Mouse (Mus musculus): ENCODE data around the gene Tex9.
"Not testable (repeated sequence)": the region's sequence is repeated elsewhere in the genome, so short reads cannot be mapped to it uniquely, and the experiment has no call there.

Gene Tex9

DNA sequence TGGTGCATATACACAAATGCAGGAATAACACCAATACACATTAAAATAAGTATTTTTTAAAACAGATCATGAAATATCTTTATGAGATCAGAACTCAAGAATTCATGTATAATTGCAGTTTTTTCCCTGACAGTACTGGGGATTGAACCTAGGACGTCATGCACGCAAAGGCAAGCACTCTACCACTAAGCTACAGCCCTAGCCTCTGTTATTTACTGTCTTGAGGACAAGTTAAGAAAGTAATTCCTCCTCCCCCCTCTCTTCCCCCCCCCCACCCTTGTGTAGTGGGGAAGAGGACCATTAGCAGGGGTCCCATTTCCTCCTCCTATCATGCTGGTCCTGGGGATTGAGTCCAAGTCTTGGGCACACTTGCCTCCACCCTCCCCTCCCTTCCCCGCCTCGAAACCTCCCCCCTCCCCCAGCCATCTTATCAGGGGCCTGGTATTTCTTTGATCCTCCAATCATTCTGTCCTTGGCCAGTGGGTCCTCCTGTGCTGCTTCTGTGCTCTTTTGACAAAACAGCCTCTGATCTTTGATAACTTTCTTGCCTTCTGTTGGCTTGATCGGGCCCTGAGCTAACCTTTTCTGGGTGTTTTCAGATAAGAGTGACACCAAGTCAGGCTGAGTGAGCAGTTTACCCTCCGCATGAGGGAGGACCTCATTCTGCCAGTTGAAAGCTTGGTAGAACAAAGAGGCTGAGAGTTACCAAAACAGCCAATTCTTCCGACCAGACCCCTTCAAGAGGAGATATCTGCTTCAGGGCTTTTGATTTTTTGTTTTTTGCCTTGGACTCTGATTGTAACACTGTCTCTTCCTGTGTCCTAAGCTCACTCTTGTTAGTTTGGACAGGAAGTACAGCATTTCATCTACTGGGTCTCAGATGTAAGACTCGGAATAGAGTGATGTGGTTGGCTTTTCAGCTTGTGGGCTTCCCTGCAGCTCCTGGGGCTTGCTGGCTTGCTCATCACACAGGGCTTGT is 50.8 kb downstream of the Tex9 start:
- DNase-seq (ENCODE audit: extremely low read depth, low read depth, low spot score), result no peak

DNA sequence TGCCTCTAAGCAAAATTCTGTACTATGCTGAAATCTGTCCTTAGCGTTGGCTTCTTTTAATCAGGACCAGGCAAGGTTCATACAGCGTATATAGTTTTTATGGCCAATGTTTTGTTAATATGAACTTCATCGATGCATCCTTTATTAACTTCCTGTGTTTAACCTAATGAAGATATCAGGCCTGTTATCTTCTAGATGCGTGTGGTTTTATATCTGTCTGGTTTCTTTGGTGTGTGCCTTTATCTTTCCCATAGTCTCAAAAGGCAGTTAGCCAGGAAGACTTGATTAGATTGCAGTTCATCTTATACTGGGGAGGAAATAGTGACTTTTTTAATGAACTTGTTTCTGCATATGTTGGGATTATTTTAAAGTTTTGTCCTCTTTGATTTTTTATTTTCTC is 51.7 kb downstream of the Tex9 start:
- DNase-seq (ENCODE audit: extremely low read depth, low read depth, low spot score), result no peak

DNA sequence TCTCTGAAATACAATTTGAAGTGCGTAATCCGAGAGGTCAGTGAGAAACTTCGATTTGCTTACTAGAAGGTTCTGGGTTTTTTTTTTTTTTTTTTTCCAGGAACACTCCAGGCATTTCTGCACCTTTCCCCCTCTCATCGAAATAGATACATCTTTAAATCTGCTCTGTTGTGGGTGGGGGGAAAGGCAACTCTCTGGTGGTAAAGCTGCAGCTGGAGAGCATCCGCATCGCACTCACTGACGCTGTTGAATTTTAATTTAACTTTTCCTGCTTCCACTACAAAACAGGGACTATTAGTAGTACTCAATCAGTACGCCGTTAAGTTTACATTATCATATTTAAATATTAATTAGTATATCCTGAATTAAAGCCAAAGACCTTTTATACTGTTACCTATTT is 53.3 kb downstream of the Tex9 start:
- no peak for DNase-seq (ENCODE audit: extremely low read depth, low read depth, low spot score)

DNA sequence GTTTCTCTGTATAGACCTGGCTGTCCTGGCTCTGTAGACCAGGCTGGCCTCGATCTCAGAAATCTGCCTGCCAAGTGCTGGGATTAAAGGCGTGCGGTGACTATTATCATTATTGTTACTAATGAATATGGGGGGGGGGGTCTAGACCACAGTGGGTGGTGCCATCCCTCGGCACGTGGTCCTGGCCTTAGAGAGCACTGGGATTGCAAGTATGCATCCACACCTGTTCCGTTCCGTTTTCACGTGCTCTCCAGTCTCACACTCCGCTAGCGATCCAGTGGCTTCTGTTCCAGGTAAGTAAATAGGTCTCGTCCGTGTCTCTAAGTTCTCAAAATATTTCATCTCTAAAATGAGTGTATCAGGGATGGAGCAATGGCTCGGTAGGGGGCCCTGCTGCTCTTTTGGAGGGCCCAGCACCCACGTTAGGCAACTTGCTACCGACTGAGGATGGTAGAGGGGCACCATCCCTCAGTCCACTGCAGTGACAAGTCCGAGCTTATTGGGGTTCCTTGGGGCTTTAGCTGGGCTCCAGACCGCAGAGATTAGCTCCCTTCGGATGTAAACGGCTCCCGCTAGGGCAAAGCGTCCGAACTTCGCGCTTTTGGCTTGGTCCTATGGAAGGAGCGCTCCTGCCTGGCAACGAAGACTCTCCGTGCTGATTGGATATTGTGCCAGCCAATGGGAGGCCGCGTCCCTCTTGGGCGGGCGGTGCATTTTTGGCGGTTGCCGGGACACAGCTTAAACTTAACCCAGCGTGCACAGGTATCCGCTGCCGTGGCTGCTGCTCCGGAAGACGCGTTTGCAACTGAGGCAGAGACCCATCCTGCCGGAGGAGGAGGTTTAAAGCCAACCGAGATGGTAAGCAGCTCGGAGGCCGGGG is 54.0 kb downstream of the Tex9 start, which contains the start of gene Mns1:
Mns1 (plus strand) TSS at position 190 of the 880 bp plus-strand sequence.
- peak; percentile 43 for DNase-seq (ENCODE audit: extremely low read depth, low read depth, low spot score)

DNA sequence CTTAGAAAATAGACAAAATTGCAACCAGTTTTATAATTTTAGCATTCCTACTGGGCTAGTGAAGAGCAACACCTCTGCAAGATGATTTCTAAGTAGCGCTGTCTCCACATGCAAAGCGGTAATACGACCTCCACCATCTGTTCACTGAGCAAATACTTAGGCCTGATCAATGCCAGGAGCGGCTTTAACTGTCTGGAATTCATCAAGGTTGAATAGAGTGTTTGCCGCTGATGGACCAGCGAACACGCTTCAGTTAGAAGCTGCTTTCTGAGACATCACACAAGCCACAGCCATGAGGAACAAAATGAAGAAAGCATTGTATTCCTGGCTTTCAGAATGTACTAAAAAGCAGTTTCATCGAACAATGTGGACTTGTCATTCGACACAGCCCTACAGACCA is 57.1 kb downstream of the Tex9 start:
- DNase-seq (ENCODE audit: extremely low read depth, low read depth, low spot score), result no peak

DNA sequence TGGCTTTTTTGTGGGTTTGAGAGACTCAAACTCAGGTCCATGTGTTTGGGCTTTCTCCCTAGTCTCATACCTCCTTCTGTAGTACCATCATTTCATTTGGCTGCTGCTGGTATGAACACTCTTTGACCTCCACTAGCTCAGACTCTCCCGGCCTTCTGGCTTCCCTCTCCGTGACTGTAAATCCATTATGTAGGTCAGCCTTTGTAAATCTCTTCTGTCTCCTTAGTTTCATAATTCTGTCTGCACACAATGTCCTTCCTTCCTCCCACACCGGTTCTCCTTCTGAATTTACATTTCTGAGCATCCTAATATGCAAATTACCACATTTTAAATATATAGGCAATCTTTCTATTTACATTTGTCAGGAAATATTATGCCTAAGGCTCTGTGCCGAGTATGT is 64.2 kb downstream of the Tex9 start:
- DNase-seq (ENCODE audit: extremely low read depth, low read depth, low spot score), result no peak

DNA sequence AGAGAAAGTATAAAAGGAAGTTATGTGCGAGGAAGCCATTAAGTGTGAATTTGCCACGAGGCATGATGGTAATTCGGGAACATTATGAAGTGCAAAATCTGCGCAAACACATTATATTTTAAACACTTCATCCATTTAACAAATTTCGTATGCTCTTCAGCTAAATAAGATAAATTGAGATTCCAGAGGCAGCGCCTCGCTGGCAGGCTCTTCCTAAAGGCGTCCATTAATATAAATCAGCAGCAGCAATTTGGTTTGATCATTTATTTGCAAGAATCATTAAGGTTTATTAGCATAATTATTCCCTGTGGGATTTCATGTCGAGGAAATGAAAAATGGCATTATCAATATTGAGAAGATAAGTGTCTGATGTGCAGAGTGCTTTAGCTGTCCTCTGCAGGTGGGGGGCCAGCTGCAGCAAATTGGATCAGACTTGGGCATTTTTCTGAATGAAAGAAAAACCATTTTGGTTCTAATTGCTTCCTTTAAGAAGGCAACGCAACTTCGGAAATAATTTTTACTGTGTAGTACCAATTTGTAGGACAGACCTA is 66.6 kb downstream of the Tex9 start:
- DNase-seq (ENCODE audit: extremely low read depth, low read depth, low spot score), result no peak

DNA sequence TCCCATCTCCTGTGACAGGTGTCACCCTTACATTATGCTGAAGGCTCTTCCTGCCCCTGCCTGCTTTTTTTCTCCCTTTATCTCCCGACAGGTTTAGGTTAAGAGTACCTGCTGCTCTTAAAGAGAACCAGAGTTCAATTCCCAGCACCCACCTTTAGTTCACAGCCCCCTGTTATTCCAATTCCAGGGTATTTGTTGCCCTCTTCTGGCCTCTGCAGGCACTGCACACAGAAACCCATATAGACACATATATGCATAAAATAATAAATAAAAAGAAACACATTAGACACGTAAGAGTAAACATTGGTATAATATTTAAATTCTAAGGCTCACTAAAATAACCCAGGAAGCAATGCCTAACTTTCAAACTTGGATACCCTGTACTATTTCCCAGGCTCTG is 69.3 kb downstream of the Tex9 start:
- DNase-seq (ENCODE audit: extremely low read depth, low read depth, low spot score), result no peak

DNA sequence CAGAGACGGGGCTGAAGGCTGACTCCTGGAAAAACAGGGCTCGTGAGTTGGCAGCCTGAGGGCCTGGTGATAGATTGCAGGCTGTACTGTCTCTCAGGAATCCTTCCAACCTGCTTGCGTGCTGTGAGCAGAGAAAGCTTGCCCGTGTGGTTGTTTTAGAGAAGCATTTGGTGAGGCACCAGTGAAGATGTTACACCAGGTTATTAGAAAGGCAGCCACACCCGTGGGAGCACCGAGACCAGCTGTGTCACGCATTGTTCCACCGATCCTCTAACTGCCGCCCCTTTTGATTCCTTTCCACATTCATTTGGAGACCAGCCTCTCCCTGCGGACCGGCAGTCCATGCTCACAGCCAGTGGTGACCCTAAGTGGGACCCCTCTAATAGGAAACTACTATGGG is 69.7 kb downstream of the Tex9 start:
- no peak for DNase-seq (ENCODE audit: extremely low read depth, low read depth, low spot score)

DNA sequence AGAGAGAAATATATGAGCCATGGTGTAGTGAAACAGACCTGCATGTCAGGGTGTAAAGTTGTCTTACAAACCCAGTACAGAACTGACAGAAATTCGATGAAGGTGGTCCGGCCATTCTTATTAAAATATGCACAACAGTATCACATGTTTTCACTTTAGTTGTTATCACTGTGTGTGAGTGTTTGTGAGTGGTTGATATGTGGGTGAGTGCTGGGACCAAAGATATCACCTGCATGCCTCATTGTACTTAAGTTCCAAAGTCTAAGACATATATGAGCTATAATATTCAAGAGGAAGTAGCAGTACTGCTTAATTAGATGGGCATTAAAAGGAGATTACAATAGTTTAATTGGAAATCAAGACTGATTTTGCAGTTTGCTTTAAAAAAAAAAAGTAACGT is 71.5 kb downstream of the Tex9 start:
- DNase-seq (ENCODE audit: extremely low read depth, low read depth, low spot score), result no peak

DNA sequence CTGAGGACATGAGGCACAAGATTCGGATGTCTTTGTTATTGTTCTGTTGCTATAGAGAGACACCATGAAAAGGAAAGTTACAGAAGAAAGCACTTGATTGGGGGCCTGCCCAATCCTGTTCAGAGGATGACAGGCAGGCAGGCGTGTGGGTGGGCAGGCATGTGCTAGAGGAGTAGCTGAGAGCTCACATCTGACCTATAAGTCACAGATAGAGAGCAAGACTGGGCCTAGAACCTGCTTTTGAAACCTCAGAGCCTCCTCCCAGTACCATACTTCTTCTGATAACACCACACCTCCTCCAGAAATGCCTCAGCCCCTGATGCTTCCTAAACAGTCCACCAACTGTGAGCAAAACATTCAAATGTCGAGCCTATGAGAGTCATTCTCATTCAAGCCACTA is 73.6 kb downstream of the Tex9 start:
- DNase-seq (ENCODE audit: extremely low read depth, low read depth, low spot score), result no peak

DNA sequence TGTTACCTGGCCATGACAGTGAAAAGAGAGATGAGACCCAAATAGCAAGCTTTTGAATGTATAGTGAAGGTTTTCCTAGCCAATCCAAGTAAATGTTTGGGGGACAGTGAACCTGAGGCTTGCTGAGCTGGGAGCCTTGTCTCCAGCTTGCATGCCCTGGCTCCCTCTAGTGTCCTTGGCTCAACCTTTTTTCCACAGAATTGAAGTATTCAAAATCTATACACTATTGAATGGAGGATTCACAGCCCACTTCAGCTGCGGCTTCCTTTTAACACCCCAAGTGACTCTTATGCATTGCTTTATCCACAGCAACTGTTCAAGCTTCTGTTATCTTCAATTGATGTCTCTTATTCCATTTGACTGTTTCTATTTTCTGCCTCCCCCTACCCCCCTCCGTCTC is 80.3 kb downstream of the Tex9 start:
- no peak for DNase-seq (ENCODE audit: extremely low read depth, low read depth, low spot score)

DNA sequence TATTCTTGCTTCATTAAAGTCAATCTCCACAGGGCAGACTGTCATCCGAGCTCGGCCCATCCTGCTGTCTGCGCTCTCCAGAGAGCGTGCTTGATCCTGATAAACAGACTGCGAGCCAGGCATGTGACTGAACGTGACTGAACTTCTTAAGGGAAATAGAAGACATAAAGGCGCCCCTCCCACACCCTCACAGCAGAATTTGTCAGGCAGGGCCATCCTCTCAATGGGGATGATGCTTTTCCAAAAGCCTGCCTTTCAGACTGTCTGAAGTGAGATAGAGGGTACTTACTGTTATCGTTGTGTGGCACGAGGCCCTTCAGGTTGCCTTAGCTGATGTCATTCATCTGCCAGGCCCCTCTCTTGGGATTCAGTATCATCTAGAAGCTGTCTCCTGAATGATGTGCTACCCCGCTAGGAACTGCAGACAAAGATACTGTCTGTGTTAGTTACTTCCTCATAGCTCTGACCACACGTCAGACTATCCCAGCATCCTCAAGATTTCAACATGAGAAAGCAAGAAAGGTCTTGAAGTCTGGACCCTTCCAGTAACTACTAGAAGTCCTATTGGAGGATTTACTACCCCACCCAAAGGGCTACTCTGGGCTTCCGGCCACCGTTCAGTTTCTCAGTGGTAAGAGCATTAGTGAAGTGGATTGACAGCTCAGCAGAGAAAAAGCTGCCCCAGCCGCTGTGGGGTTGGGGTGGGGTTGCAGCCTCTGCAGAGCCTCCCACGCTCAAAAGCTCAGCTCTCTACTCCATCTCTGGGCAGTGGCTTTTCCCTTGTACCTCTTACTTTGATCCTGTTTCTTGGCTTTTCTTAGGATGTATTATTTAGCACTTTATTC is 82.4 kb downstream of the Tex9 start:
- no peak for DNase-seq (ENCODE audit: extremely low read depth, low read depth, low spot score)

DNA sequence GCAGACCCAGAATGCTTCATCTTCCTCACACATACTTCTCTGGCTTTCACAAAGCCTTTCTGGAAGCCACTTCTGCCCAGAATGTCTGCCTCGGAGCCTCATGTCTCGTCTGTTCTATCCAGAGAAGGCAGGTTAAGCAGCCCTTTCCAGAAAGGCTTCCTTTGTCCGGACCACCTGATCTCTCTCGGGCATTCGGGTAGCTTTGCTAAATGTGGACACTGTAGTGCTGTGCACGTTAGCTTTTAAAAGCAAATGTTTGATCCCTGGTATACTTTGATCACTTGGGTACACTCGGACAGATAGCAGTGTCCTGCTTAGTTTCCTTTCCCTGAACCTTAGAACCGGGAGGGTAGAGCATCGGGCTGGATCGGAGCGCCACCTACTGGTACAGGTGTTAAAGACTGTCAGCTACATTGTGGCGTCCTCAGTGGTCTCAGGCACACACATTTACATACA is 83.9 kb downstream of the Tex9 start:
- no peak for DNase-seq (ENCODE audit: extremely low read depth, low read depth, low spot score)

DNA sequence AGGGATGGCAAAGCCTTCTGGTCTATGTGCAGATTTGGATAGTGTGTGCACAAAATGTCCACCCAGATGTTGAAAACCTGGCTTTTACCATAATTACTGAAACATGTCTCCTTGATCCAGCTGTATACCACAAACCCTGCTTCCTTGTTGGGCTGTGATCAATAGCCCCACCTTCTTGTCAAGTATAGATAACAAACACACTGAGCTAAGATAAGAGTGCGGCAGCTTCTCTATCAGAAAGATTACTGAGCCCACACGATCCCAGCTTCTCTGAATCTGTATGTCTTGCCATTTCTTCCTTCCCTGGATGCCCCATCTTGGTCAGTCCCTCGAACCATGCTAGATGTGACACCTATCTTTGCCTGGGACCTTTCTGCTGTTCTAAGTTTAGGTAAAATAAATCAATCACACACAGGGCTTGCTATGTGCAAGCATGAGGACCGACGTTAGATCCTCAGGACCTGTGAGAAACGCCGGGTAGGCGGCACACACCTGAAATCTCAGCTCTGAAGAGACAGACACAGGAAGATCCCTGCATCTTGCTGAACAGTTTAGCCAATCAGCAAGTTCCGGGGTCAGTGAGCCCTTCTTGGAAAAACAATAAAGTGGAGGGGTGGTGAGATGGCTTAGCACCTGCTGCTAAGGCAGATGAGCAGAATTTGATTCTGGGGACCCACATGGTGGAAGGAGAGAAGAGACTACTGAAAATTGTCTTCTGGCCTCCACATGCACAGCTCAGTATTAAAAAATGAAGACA is 86.0 kb downstream of the Tex9 start:
- no peak for DNase-seq (ENCODE audit: extremely low read depth, low read depth, low spot score)

DNA sequence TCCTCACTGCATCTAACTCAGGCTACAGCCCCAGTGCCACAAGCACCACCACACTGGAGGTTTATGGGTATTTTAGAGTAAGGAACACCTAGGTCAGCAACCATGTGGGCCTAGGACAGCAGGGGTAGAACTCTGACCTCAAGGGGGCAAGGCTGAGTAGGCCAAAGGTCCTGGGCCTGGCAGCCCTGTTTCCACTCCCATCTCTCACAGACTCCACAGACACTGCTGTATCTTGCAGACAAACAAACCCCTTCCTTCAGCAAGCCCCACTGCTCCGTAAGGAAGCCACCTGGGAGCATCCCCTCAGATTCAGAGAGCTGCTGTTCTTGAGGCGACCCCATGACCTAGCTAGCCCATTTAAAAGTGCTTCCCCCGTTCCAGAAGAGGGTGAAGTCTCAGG is 87.1 kb downstream of the Tex9 start:
- no peak for DNase-seq (ENCODE audit: extremely low read depth, low read depth, low spot score)

DNA sequence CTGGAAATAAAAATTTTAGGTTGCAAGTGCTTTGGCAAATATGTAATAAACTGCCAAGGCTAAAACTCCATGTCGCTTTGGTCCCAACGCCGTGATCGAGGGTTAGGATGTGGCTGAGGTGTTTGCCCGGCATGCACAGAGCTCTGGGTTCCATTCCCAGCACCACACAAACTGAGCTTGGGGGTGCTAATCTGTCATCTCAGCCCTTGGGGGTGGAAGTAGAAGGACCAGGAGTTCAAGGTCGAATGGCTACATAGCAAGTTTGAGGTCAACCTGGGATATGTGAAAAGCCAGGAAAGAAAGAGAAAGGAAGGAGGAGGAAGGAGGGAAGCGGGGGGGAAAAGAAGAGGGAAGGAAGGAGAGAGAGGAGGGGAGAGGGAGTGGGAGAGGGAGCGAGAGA is 87.6 kb downstream of the Tex9 start:
- DNase-seq (ENCODE audit: extremely low read depth, low read depth, low spot score), result no peak

DNA sequence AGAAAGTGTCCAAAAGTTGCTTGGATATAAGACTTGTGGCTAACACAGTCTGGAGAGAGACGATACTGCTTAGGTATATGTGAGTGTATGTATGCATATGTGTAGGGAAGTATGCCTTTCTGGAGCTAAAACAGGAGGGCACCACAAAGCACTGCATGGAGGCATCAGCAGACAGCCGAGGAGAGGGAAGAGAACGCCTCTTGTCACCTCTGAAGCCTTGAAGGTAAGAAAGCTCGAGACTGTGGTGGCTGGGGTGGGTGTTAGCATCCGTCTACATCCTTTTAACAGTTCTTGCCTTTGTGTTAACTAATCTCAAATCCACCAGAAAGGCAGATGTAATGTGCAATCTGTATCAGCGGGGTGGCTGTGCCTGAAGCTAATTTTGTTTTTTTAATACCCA is 88.6 kb downstream of the Tex9 start:
- DNase-seq (ENCODE audit: extremely low read depth, low read depth, low spot score), result no peak

DNA sequence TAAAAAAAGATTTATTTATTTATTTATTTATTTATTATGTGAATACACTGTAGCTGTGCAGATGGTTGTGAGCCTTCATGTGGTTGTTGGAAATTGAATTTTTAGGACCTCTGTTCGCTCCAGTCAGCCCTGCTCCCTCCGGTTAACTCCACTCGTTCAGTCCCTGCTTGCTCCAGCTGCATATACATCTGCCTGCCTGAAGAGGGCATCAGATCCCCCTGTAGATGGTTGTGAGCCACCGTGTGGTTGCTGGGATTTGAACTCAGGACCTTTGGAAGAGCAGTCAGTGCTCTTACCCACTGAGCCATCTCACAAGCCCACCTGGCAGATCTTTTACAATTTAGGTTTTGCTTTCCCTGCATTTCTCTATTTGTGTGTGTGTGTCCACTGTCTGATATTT is 90.2 kb downstream of the Tex9 start:
- DNase-seq (ENCODE audit: extremely low read depth, low read depth, low spot score), result not testable (repeated sequence)

Data from fat pad, adult 2 months (tissue).